Mouse (Mus musculus) liver, postnatal 0 days (tissue): Measurements from ENCODE around the gene Dpyd. TPM values are rescaled to one million over a fixed set of nuclear protein-coding genes. Genes with fewer than 3 reads are reported as not detected.

ENCODE experiments used
- ATAC-seq: fragments of 200-750 bp; cut with Nextera tagmentation; 2 replicates; pipeline ENCODE4 v1.8.0; 2017; ENCODE audit warnings: mild to moderate bottlenecking, moderate library complexity
- DNase-seq: peaks from one replicate; pipeline ENCODE4 v3.0.0-alpha.2; 2016
- H3K27ac ChIP-seq: fragments of 300-500 bp; sonication (generic); 2 replicates; pipeline ENCODE4 v1.5.1; 2014; ENCODE audit warnings: antibody characterized with exemption, moderate library complexity, mild to moderate bottlenecking, low read depth
- H3K27me3 ChIP-seq: fragments of 300-500 bp; sonication (generic); 2 replicates; pipeline ENCODE4 v1.6.1; 2014; ENCODE audit warnings: low read length, control low read depth, mixed read lengths; ENCODE audit not compliant: insufficient read depth
- H3K36me3 ChIP-seq: fragments of 300-500 bp; sonication (generic); replicated peaks from 2 replicates; pipeline ENCODE4 v1.6.1; 2014; ENCODE audit warnings: mild to moderate bottlenecking, control low read depth, low read length, moderate library complexity, mixed read lengths; ENCODE audit not compliant: insufficient read depth
- H3K4me1 ChIP-seq: fragments of 300-500 bp; sonication (generic); 2 replicates; pipeline ENCODE4 v1.6.1; 2014; ENCODE audit warnings: antibody characterized with exemption, mild to moderate bottlenecking, control low read depth; ENCODE audit not compliant: insufficient read depth
- H3K4me2 ChIP-seq: fragments of 300-500 bp; sonication (generic); 2 replicates; pipeline ENCODE4 v1.6.1; 2014; ENCODE audit warnings: low read depth, mild to moderate bottlenecking, low read length, moderate library complexity, mixed read lengths
- H3K4me3 ChIP-seq: fragments of 300-500 bp; sonication (generic); 2 replicates; pipeline ENCODE4 v1.5.1; 2014; ENCODE audit warnings: low read depth, low read length
- H3K9ac ChIP-seq: fragments of 300-500 bp; sonication (generic); replicated peaks from 2 replicates; pipeline ENCODE4 v1.6.1; 2014; ENCODE audit warnings: mild to moderate bottlenecking, moderate library complexity
- H3K9me3 ChIP-seq: fragments of 300-500 bp; sonication (generic); 2 replicates; pipeline ENCODE4 v1.6.1; 2016; ENCODE audit warnings: mild to moderate bottlenecking, control low read depth, low read length, mixed read lengths
- CTCF ChIP-seq: sonication (generic); IDR thresholded peaks from 2 replicates; pipeline ENCODE4 v1.5.1; 2016; ENCODE audit warnings: antibody characterized with exemption, low read depth
- EP300 ChIP-seq: IDR thresholded peaks from 2 replicates; pipeline ENCODE4 v1.6.1; 2016; ENCODE audit warnings: antibody characterized with exemption, low read depth, mild to moderate bottlenecking
- WGBS: fragments of 180-500 bp; shearing (Covaris S2); extraction: QIAGEN DNeasy Blood & Tissue Kit; methylation state at CpG from one replicate; pipeline ENCODE4 v1.1.7; 2014; ENCODE audit not compliant: insufficient replicate concordance; 5-methylcytosine and 5-hydroxymethylcytosine counted together
- polyA plus RNA-seq: library from polyadenylated mRNA; unstranded; fragments of >200 nt; fragmentation: Nextera tagmentation; extraction: Ambion mirVana; gene quantifications from 2 replicates; pipeline ENCODE4 v1.2.1, GENCODE M21; 2015

Dpyd gene
- polyA plus RNA-seq: 38.5 and 40.6 TPM in 2 replicates

DNA sequence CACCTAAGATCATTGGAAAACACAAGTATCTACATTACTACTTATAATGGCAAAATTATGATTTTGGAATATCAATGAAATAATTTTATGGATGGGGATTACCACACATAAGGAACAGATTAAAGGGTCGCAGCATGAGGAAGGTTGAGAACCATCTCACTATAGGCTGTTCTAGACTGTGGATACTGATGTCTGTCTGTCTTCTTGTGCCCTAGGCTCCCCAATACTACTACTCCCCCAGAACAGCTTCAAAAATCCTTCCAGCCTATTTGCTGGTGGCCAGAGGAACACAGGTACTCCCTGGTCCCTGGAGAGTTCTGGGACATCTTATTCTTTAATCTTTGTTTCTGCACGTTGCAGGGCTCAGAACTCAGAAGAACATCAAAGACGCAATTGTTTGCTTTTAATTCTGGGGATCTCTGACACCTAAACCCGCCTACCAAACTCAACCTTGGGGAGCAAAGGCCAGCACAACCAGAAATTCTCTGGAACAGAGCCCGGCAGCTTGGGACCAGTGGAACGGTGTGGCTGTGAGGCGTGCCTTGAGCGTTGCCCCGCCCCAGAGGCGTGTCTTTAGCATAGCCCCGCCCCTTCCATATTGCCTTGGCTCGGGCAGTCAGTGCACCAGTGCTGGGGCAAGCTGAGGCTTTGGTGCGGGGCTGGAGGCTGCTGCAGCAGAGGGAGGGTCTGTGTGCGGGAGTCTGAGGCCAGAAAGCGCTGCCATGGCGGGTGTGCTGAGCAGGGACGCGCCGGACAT, at the start of gene Dpyd:
TSS of gene Dpyd (plus strand) at position 576 of the 757 bp plus-strand sequence.
- Histone ChIP-seq H3K4me2 (peak within 1 kb of the TSS; percentile 55), H3K4me3 (peak within 1 kb of the TSS; percentile 62), H3K27ac (peak within 1 kb of the TSS; percentile 91), H3K4me1 (no peaks in the 10 kb centered on the region), H3K9ac (peak within 1 kb of the TSS; percentile 78), H3K9me3 (no peaks in the 10 kb centered on the region), H3K36me3 (no peaks in the 10 kb centered on the region), H3K27me3 (no peaks in the 10 kb centered on the region)
- TF ChIP-seq CTCF (no peak), EP300 (no peak)
- WGBS: 5% methylated on average over 19 of the region's 19 CpGs
- ATAC-seq (peak; percentile 88), DNase-seq (peak; percentile 88)

DNA sequence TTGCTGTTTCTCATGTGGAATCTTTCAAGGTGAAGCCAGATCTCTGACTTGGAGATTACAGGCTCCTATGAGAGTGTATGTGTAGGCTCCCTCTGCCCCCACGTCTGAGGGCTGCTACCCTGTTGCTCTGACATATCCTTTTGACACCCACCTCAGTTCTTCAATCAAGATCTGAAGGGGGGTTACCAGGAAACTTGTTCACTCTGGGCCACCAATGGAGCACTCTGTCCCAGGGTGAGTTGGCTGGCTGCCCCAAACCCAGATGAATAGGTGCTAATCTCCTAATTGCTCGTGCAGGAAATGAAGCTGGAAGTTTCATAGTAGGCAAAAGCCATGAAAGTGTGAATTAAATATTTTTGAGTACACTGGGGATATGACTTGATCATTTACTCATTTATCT, 24.3 kb upstream of the Dpyd start:
- ATAC-seq: no peak
- Histone ChIP-seq H3K4me1 (no peaks in the 10 kb centered on the region), H3K9ac (no peak overlapping the region), H3K9me3 (no peaks in the 10 kb centered on the region), H3K4me2 (no peak overlapping the region), H3K36me3 (no peaks in the 10 kb centered on the region), H3K4me3 (no peak overlapping the region), H3K27ac (no peak overlapping the region), H3K27me3 (no peaks in the 10 kb centered on the region)
- TF ChIP-seq CTCF (no peak), EP300 (no peak)
- no peak for DNase-seq
- 45% methylated on average over 2 of the region's 2 CpGs for WGBS

DNA sequence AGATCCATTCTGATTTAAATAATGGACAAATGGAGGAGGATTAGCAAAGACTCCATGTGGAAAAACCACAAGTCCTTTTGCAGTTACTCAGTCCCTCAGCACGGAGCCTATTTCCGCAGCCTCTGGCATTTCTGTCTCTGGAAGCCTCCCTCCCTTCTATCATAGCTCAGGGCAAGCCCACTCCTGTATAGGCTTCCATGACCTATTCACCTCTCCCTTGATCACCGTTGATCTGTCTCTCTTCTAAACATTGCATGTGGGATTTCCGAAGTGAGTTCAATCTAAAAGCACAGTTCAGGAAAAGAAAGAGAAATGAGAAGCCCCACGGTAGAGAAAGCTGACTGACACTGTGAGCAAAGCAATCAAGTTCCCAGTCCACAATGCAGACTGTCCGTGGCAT, 20.2 kb upstream of the Dpyd start:
- H3K9me3 ChIP-seq: no peaks in the 10 kb centered on the region
- no peak overlapping the region for H3K4me2 ChIP-seq
- DNase-seq (no peak), ATAC-seq (no peak)
- TF ChIP-seq CTCF (no peak), EP300 (no peak)
- no peak overlapping the region for H3K4me3 ChIP-seq
- 55% methylated on average over 6 of the region's 6 CpGs for WGBS
- H3K27ac ChIP-seq: no peak overlapping the region
- no peak overlapping the region for H3K9ac ChIP-seq
- H3K4me1 ChIP-seq: no peaks in the 10 kb centered on the region
- H3K27me3 ChIP-seq: no peaks in the 10 kb centered on the region
- no peaks in the 10 kb centered on the region for H3K36me3 ChIP-seq

- Histone ChIP-seq H3K9me3 (no peaks in the 10 kb centered on the region), H3K9ac (no peak overlapping the region), H3K27me3 (no peaks in the 10 kb centered on the region), H3K36me3 (no peaks in the 10 kb centered on the region), H3K27ac (no peak overlapping the region), H3K4me2 (no peak overlapping the region), H3K4me3 (no peak overlapping the region), H3K4me1 (no peaks in the 10 kb centered on the region)
- ATAC-seq (no peak), DNase-seq (no peak)
- WGBS: 67% methylated on average over 4 of the region's 4 CpGs
- TF ChIP-seq CTCF (no peak), EP300 (no peak)
Observed at GRCm38 (mm10) chr3:118547551-118548210, 14.2 kb upstream of the Dpyd start.

DNA sequence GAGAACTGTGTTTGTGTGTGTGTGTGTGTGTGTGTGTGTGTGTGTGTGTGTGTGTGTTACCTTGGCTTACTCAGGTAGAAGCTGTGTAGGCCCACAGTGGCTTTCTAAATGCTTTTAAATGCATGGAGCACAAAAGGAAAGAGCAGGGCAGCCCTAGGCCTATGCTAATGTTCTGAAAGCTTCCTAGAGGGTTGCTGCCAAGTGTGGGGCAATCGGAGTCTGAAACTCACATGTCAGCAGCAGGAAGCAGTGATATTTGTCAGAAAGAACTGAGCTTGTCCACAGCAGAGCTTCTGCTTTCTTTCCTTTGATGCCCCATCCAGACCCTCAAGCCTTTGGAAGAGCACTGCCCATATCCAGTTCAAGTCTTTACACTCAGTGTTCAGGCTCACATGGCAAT, 4.3 kb upstream of the Dpyd start:
- Histone ChIP-seq H3K4me3 (no peak overlapping the region), H3K4me1 (no peaks in the 10 kb centered on the region), H3K36me3 (no peaks in the 10 kb centered on the region), H3K4me2 (no peak overlapping the region), H3K9me3 (no peaks in the 10 kb centered on the region), H3K9ac (no peak overlapping the region), H3K27ac (no peak overlapping the region), H3K27me3 (no peaks in the 10 kb centered on the region)
- DNase-seq (peak; percentile 20), ATAC-seq (no peak)
- WGBS: 52% methylated on average over 1 of the region's 1 CpGs
- TF ChIP-seq EP300 (no peak), CTCF (no peak)

DNA sequence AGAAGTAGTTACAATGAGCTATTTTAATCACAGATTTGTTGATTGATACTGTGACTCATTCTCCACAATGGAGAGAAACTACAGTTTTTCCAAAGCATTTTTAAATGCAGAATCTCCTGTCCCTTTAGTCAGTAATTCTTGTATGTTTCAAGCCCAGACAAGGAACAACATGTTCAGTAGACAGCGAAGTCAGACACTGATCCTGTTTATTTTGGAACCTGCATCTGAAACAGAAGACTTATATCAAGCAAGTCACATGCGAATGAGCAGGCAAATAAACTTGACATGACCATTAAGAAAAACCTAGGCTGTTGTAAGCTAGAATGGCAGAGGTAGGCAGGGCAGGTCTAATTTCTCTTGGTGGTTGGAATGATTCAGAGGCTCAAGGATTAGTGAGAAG, 2.0 kb upstream of the Dpyd start:
- no peak overlapping the region for H3K9ac ChIP-seq
- 81% methylated on average over 2 of the region's 2 CpGs for WGBS
- TF ChIP-seq CTCF (no peak), EP300 (no peak)
- H3K9me3 ChIP-seq: no peaks in the 10 kb centered on the region
- no peak overlapping the region for H3K4me3 ChIP-seq
- no peaks in the 10 kb centered on the region for H3K36me3 ChIP-seq
- DNase-seq: no peak
- H3K4me1 ChIP-seq: no peaks in the 10 kb centered on the region
- no peak overlapping the region for H3K4me2 ChIP-seq
- no peaks in the 10 kb centered on the region for H3K27me3 ChIP-seq
- H3K27ac ChIP-seq: no peak overlapping the region
- ATAC-seq: no peak
